Mouse (Mus musculus): ENCODE data around the gene Tmc6. TPM values are rescaled to one million over a fixed set of nuclear protein-coding genes. Genes with fewer than 3 reads are reported as not detected.

Gene Tmc6
- polyA plus RNA-seq, 1 experiment, result 7.2 TPM

DNA sequence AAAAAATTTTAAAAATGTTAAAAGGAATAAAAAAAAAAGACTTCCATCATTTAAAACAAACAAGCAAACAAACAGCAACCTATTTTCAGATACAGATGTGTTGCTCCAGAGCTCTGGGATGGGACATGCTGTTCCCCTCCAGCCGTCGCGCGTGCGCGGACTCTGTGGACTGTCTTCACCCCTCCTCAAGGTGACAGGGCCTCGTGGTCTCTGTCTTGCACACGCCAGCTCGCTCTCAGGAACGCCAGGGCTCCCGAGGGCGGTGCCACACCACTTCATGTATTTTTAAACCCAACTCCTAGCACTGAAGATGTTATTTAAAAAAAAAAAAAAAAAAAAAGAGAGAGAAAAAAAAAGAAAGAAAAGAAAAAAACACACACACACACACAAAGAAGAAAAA, 19.8 kb downstream of the Tmc6 start:
- Histone ChIP-seq H3K27ac (replicated peaks; ENCODE audit: low read depth, low read length) (no peak overlapping the region), H3K4me1 (ENCODE audit: control insufficient read depth, insufficient read depth, insufficient read length, low read length) (no peaks in the 10 kb centered on the region), H3K4me3 (ENCODE audit: insufficient read depth, low read depth, low read length) (no peak overlapping the region)

DNA sequence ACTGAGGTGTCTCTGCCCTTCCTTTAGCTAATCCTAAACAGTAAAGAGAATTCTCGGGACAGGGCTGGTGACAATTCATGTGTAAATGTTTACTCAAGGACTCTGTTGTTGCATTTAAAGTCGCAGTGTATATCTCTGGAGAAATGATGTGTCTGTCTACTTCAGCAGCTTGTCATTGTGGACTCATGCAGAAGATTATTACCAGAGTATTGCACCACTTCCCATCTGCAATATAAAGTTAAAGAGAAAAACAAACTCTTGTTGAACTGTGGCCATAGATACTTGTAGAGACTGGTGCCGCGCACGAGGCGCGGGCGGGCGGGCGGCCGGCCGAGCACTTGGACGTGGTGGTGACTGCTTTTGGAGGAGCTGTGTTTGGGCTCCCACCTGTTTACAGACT, 20.2 kb downstream of the Tmc6 start:
- Histone ChIP-seq H3K4me1 (ENCODE audit: control insufficient read depth, insufficient read depth, insufficient read length, low read length) (no peaks in the 10 kb centered on the region), H3K27ac (replicated peaks; ENCODE audit: low read depth, low read length) (no peak overlapping the region), H3K4me3 (ENCODE audit: insufficient read depth, low read depth, low read length) (no peak overlapping the region)

DNA sequence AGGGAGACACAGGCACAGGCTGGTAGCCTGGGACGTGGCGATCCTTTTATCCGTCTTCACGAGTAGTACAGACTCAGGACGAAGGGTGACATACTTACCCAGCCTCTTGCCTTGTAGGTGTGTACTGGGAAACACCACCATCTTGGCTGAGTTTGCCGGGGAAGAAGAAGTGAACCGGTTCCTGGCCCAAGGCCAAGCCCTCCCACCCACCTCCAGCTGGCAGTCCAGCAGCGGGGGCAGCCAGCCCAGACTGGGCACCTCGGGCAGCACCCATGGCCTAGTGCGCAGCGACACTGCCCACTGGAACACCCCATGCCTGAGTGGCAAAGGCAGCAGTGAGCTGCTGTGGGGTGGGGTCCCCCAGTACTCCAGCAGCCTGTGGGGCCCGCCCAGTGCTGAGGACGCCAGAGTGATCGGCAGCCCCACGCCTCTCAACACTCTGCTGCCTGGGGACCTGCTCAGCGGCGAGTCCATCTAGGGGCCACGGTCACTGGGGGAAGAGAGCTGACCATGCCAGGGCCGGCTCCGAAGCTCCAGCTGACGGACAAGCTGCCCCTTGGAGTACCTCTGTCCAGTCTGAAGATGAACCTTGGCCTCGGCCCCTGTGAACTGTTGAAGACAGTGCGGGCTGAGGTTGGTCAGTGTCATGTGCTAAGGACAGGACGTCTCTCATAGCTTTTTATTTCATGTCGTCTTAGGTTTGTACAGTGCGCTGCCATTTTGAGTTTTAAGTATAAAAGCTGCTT, 21.5 kb downstream of the Tmc6 start:
- no peaks in the 10 kb centered on the region for H3K4me1 ChIP-seq (ENCODE audit: control insufficient read depth, insufficient read depth, insufficient read length, low read length)
- H3K4me3 ChIP-seq (ENCODE audit: insufficient read depth, low read depth, low read length), result no peak overlapping the region
- H3K27ac ChIP-seq (replicated peaks; ENCODE audit: low read depth, low read length), result no peak overlapping the region

DNA sequence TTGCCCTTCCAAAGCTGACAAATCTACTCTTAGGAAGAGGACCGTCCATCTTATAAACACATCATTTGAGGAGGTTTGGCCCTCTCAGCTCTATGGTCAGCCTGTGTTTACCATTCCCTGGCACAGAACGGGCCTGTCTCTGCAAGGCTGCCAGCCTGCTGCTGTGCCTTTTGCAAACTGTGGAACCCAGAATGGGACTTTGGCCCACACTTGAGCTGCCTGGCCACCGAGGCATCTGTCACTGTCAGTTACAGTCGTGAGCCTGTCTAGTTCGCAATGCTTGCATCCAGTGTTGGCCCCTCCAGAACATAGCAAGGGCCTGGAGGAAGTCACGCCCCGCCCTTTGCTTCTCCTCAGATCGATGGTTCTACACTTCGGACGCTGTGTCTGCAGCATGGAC, 22.7 kb downstream of the Tmc6 start:
- Histone ChIP-seq H3K27ac (replicated peaks; ENCODE audit: low read depth, low read length) (no peak overlapping the region), H3K4me3 (ENCODE audit: insufficient read depth, low read depth, low read length) (no peak overlapping the region), H3K4me1 (ENCODE audit: control insufficient read depth, insufficient read depth, insufficient read length, low read length) (no peaks in the 10 kb centered on the region)

DNA sequence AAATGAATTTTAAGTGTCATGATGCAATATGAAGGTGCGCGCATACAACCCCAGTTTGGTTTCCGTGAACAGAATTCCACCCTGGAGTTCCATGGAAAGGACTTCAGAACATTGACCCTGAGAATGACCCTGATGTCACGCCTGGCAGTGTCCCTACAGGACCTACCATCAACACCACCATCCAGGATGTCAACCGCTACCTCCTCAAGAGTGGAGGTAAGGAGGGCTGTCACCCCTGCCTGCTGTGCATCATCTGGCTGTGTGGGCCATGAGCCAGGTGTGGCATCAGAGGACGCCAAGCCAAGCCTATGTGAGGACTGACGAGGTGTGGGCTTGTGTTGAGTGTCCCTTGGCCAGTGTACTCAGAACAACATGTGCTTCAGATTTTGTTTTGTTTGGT, 26.1 kb downstream of the Tmc6 start:
- Histone ChIP-seq H3K27ac (replicated peaks; ENCODE audit: low read depth, low read length) (no peak overlapping the region), H3K4me3 (ENCODE audit: insufficient read depth, low read depth, low read length) (no peak overlapping the region), H3K4me1 (ENCODE audit: control insufficient read depth, insufficient read depth, insufficient read length, low read length) (no peaks in the 10 kb centered on the region)

DNA sequence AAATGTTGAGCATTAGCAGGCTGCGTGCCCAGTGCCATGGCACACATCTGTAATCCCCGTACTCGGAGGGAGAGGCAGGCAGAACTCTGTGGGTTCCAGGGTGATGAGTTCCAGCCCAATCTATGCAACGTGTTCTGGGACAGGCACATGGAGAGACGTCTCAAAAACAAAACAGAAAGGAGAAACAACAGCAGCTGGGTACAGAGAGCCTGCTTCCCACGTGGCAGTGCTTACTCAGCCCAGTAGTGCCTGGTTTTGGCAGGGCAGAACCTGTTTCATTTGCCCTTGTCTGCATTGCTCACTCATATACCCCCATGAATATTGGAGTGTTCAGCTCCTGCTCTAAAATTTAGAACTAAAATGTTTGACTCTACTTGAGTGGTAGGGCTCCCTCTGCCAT, 30.5 kb downstream of the Tmc6 start:
- H3K4me3 ChIP-seq (ENCODE audit: insufficient read depth, low read depth, low read length), result no peak overlapping the region
- H3K4me1 ChIP-seq (ENCODE audit: control insufficient read depth, insufficient read depth, insufficient read length, low read length), result no peaks in the 10 kb centered on the region
- H3K27ac ChIP-seq (replicated peaks; ENCODE audit: low read depth, low read length), result no peak overlapping the region

DNA sequence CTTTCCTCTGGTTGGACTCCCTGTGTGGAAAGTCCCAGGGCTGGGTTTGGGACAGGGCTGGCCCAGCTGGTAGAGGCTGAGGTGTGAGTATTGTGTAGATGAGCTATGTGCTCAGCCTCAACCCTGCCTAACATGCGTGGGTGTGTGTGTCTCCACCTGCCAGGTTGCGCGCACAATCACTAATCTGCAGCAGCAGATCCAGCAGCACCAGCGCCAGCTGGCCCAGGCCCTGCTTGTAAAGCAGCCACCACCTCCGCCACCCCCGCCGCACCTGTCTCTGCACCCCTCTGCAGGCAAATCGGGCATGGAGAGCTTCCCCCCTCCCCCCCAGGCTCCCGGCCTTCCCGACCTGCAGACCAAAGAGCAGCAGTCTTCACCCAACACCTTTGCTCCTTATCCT, 32.6 kb downstream of the Tmc6 start:
- Histone ChIP-seq H3K4me1 (ENCODE audit: control insufficient read depth, insufficient read depth, insufficient read length, low read length) (no peaks in the 10 kb centered on the region), H3K4me3 (ENCODE audit: insufficient read depth, low read depth, low read length) (no peak overlapping the region), H3K27ac (replicated peaks; ENCODE audit: low read depth, low read length) (no peak overlapping the region)

DNA sequence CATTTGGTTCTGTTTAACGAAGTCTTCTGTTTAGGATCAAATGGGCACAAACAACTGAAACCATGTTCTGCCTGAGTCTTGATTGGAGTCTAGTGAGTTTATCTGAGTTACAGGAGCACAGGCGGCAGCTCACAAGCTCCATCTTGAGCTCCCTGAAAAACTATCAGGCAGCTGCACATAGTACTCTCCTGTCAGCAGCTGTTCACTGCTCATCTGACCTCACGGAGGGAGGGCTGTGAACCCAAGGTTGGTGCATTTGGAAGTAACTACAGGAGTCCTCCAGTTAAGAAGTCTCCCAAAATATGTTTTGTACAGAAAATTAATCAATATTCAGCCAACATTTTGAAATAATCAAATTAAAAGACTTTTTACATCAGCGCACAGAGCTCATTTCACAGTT, 33.4 kb downstream of the Tmc6 start:
- Histone ChIP-seq H3K4me1 (ENCODE audit: control insufficient read depth, insufficient read depth, insufficient read length, low read length) (no peaks in the 10 kb centered on the region), H3K4me3 (ENCODE audit: insufficient read depth, low read depth, low read length) (no peak overlapping the region), H3K27ac (replicated peaks; ENCODE audit: low read depth, low read length) (no peak overlapping the region)

DNA sequence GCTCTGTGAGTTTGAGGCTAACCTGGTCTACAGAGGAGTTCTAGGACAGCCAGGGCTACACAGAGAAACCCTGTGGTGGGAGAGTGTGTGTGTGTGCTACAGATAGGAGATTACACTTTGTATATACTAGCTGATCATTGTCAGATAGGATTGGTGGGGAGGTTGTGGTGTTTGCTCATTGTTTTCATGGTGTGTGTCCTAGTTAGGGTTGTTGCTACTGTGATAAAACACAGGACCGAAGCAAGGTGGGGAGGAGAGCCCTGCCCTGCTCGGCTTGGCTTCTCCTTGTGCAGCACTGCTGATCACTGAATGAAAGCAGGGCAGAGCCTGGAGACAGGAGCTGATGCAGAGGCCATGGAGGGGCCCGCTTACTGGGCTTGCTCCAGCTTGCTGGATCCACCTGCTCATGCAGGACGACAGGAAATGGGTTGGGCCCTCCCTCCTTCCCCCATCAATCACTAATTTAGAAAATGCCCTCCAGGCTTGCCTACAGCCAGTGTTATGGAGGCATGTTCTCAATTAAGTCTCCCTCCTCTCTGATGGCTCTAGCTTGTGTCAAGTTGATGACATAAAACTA, 38.5 kb downstream of the Tmc6 start:
- H3K4me1 ChIP-seq (ENCODE audit: control insufficient read depth, insufficient read depth, insufficient read length, low read length), result no peaks in the 10 kb centered on the region
- no peak overlapping the region for H3K4me3 ChIP-seq (ENCODE audit: insufficient read depth, low read depth, low read length)
- H3K27ac ChIP-seq (replicated peaks; ENCODE audit: low read depth, low read length), result no peak overlapping the region

DNA sequence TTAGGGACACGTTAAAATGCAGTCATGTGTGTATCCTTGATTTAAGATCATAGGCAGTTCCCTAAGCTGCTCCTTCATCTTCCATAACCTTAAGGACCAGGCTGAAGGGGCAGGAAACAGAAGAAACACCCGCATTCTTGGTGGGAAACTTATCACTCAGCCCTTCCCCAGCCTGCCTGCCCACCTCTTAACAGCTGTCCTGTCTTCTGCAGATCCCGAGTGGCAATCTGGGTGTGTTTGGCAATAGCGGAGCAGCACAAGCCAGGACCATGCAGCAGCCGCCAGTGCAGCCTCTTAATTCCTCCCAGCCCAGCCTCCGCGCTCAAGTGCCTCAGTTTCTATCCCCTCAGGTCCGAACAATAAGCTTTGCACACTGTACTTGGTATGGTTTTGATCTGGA, 39.3 kb downstream of the Tmc6 start:
- Histone ChIP-seq H3K4me1 (ENCODE audit: control insufficient read depth, insufficient read depth, insufficient read length, low read length) (no peaks in the 10 kb centered on the region), H3K27ac (replicated peaks; ENCODE audit: low read depth, low read length) (no peak overlapping the region), H3K4me3 (ENCODE audit: insufficient read depth, low read depth, low read length) (no peak overlapping the region)

DNA sequence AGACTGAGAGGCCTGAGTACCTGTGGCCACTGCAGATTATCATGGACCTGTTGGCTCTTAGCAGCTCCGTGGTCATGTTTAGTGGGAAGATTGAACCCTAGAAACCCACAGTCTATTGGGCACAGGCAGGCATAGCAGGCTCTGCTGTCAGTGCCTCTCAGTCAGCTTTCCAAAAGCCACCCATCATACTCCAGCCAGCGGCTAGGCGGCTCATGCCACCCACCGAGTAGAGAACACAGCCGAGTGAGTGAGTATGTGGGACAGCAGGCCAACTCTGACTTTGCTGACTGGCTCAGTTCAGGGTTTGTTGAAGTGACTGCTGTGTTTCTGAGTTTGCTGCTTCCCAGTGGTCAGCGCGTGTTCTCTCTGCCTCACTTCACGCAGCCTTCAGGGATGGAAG, 39.8 kb downstream of the Tmc6 start:
- Histone ChIP-seq H3K4me3 (ENCODE audit: insufficient read depth, low read depth, low read length) (no peak overlapping the region), H3K27ac (replicated peaks; ENCODE audit: low read depth, low read length) (no peak overlapping the region), H3K4me1 (ENCODE audit: control insufficient read depth, insufficient read depth, insufficient read length, low read length) (no peaks in the 10 kb centered on the region)

DNA sequence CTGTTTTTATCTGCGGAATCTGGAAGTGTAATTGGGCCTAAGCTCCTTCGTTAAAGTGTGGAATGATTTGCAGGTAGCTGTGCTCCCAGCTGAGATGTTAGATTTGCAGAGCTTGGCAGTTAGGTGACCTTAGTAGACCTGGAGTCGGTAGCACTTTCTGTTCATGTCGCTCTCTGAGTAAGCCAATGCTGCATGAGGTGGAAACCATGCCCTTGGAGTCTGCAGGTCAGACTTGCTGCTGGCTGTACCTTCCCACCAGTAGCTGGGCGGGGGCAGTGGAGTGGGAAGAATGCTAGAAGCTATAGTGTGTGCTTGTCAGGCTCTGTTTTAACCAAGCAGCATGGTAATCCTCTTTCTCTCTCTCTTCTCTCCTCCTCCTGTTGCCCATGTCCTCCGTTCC, 40.9 kb downstream of the Tmc6 start:
- no peaks in the 10 kb centered on the region for H3K4me1 ChIP-seq (ENCODE audit: control insufficient read depth, insufficient read depth, insufficient read length, low read length)
- no peak overlapping the region for H3K27ac ChIP-seq (replicated peaks; ENCODE audit: low read depth, low read length)
- H3K4me3 ChIP-seq (ENCODE audit: insufficient read depth, low read depth, low read length), result no peak overlapping the region

DNA sequence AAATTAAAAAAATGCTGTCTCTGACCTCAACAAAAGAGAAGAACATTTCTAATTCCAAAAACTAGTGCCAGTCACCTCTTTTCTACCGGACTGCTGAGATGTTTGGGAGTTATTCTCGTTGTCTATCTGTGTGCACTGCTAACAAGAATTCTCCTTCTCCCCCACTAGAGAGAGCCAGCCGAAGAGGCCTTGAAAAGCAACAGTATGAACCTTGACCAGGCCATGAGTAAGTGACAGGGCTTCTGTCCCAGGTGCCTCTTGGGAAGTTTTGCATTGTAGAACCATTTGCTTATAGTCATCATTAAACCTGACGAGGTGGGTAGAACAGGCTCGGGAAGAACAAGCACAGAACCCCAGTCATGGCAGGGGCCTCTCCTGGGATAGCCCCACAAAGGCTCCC, 43.9 kb downstream of the Tmc6 start:
- Histone ChIP-seq H3K27ac (replicated peaks; ENCODE audit: low read depth, low read length) (no peak overlapping the region), H3K4me1 (ENCODE audit: control insufficient read depth, insufficient read depth, insufficient read length, low read length) (no peaks in the 10 kb centered on the region), H3K4me3 (ENCODE audit: insufficient read depth, low read depth, low read length) (no peak overlapping the region)

DNA sequence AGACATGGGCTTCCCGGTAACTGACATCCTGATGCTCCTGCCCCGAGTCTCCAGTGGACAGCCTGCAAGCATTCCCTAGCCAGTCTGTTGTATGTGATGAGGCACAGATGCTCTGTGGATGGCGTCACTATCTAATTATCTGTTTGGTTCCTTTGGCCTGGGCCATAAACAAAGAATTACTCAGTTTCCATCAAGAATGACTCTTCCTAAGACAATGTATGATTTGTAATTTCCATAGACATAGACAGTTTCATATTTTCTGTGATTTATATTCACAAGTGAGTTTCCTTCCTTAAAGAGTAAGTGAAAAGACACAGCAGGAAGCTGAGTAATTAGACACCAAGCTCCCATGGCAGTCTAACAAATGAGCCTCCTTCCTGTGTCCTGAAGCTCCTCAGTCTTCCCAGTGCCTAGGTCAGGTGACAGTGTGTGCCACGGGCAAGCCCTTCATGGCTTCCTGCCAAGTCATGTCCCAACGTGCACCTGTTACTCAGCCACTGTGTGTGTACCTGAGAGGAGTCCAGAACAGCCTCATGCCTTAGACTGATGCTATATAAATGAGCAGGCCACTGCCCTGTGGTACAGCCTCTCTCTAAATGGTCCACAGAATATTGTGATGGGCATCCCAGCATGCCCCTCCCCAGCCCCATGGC, 45.8 kb downstream of the Tmc6 start:
- H3K27ac ChIP-seq (replicated peaks; ENCODE audit: low read depth, low read length), result no peak overlapping the region
- no peaks in the 10 kb centered on the region for H3K4me1 ChIP-seq (ENCODE audit: control insufficient read depth, insufficient read depth, insufficient read length, low read length)
- H3K4me3 ChIP-seq (ENCODE audit: insufficient read depth, low read depth, low read length), result no peak overlapping the region

DNA sequence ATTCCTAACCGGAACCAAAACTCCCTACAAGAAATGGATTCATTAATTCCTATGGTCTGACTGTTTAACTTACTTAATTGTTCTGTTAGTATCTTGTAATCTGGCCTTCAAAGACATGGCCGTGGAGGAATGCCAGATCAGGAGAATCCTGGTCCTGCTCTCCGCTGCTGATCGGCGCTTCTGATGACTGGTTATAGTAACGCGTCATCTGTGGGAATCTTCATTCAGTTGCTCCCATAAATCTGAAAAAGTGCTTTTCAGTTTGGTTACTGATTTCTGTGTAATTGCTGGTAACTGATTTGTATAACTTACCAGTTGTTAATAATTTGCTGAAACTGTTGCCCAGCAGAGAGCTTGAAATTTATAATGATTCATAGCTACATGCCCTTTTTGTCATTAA, 50.5 kb downstream of the Tmc6 start:
- Histone ChIP-seq H3K4me3 (ENCODE audit: insufficient read depth, low read depth, low read length) (no peak overlapping the region), H3K27ac (replicated peaks; ENCODE audit: low read depth, low read length) (no peak overlapping the region), H3K4me1 (ENCODE audit: control insufficient read depth, insufficient read depth, insufficient read length, low read length) (peaks cover 4% of the 10 kb centered on the region; the same call in 1 of the 2 replicates)

DNA sequence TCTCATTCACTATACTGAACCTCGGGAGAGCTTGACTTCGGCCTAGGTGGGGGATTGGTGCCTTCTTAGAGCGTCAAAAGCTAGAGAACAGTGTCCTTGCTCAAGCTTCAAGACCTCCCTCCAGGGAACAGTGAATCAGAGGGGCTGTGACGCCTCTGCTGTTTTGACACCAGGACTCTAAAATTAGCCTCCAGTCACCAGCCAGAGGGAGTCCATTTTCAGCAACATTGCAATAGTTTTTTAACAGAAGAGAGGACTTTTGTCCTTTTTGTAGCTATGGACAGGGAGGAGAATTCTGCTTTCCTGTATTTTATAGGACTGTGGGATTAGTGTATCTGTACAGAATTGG, 51.5 kb downstream of the Tmc6 start:
- peaks cover 4% of the 10 kb centered on the region; the same call in 1 of the 2 replicates for H3K4me1 ChIP-seq (ENCODE audit: control insufficient read depth, insufficient read depth, insufficient read length, low read length)
- H3K27ac ChIP-seq (replicated peaks; ENCODE audit: low read depth, low read length), result no peak overlapping the region
- no peak overlapping the region for H3K4me3 ChIP-seq (ENCODE audit: insufficient read depth, low read depth, low read length)
